Mouse (Mus musculus): Measurements from ENCODE around the gene Gm6040.

Gene Gm6040

GRCm38 (mm10) chr8:20921971-20922370 is at the start of gene Gm6040:
Gene Gm6040, minus strand, starts transcription at chr8:20922071.
- no peak for DNase-seq (ENCODE audit: low spot score)

- DNase-seq (ENCODE audit: low spot score) = no peak
Observed at GRCm38 (mm10) chr8:20964531-20964930, 42.7 kb upstream of the Gm6040 start.

GRCm38 (mm10) chr8:20944610-20945009 is 22.7 kb upstream of the Gm6040 start, which contains the start of gene AY761185:
Gene AY761185, minus strand, starts transcription at chr8:20944710.
- DNase-seq (ENCODE audit: low spot score) = no peak

- no peak for DNase-seq (ENCODE audit: low spot score)
Observed at GRCm38 (mm10) chr8:20912288-20912687, 9.6 kb downstream of the Gm6040 start.

GRCm38 (mm10) chr8:20908256-20908655 is 13.6 kb downstream of the Gm6040 start:
- DNase-seq (ENCODE audit: low spot score) = no peak

DNA sequence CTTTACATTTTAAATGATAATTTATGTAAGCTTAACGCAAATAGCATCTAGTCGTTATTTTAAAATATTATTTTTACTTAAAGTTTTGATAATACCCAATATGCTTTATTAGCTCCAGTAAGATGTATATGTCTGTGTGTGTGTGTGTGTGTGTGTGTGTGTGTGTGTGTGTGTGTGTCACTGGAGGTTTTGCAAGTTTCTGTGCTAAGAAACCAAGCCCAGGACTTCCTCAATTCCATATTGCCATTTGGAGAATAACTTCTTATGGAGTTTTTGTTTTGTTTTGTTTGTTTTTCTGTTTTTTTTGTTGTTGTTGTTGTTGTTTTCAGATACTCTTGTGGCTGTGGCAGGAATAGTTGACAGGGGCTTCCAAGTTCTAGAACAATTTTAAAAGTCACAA is 14.8 kb downstream of the Gm6040 start:
- no peak for DNase-seq (ENCODE audit: low spot score)

- DNase-seq (ENCODE audit: low spot score) = no peak
Observed at GRCm38 (mm10) chr8:20902527-20902926, 19.3 kb downstream of the Gm6040 start, which contains the start of gene Gm15056. Gene Gm15056, minus strand, starts transcription at chr8:20902627.

GRCm38 (mm10) chr8:20892369-20892768 is 29.5 kb downstream of the Gm6040 start, which contains the start of gene Defb33:
Gene Defb33, plus strand, starts transcription at chr8:20892669.
- no peak for DNase-seq (ENCODE audit: low spot score)

GRCm38 (mm10) chr8:20874608-20875007 is 47.3 kb downstream of the Gm6040 start:
- no peak for DNase-seq (ENCODE audit: low spot score)
